Mouse (Mus musculus): Measurements from ENCODE around the gene Rin3. TPM values are rescaled to one million over a fixed set of nuclear protein-coding genes. Genes with fewer than 3 reads are reported as not detected.

Gene Rin3
- polyA plus RNA-seq, 1 experiment from 2014 or later = 4.6 TPM

- peaks cover 32% of the 10 kb centered on the region for H3K4me1 ChIP-seq (replicated peaks)
- no peaks in the 10 kb centered on the region for H3K36me3 ChIP-seq
- ATAC-seq (ENCODE audit: low read depth) = no peak
- no peak overlapping the region for H3K9ac ChIP-seq
- H3K4me2 ChIP-seq = no peak overlapping the region
- no peaks in the 10 kb centered on the region for H3K9me3 ChIP-seq
- no peak overlapping the region for H3K4me3 ChIP-seq
- H3K27me3 ChIP-seq = no peaks in the 10 kb centered on the region
- no peak overlapping the region for H3K27ac ChIP-seq (replicated peaks)
- WGBS = 83% methylated on average over 7 of the region's 7 CpGs
These were observed 9.8 kb downstream of the Rin3 start for GRCm38 (mm10) chr12:102292501-102293215.

DNA sequence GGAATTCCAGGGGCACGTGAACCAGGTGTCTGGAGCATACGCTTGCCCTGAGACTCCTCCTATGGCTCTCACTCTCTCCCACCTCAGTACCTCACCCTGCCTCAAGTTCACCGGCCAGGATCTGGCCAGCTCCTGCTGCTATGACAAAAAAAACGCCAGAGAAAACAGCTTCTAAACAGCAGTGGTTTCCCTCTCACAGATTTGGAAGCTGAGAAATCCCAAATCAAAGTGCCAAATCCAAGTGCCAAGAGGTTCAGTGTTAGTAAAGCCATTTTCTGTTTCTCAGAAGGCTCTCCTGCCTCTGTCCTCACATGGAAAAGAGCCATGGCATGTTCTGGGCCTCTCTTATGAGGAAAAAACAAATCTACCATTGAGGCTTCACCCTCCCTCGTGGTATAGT is 11.8 kb downstream of the Rin3 start:
- Histone ChIP-seq H3K36me3 (no peaks in the 10 kb centered on the region), H3K27me3 (no peaks in the 10 kb centered on the region), H3K9ac (no peak overlapping the region), H3K27ac (replicated peaks) (no peak overlapping the region), H3K9me3 (no peaks in the 10 kb centered on the region), H3K4me2 (no peak overlapping the region), H3K4me1 (replicated peaks) (peaks cover 17% of the 10 kb centered on the region; the same call in 1 of the 2 replicates), H3K4me3 (no peak overlapping the region)
- WGBS = 74% methylated on average over 5 of the region's 5 CpGs
- ATAC-seq (ENCODE audit: low read depth) = no peak

DNA sequence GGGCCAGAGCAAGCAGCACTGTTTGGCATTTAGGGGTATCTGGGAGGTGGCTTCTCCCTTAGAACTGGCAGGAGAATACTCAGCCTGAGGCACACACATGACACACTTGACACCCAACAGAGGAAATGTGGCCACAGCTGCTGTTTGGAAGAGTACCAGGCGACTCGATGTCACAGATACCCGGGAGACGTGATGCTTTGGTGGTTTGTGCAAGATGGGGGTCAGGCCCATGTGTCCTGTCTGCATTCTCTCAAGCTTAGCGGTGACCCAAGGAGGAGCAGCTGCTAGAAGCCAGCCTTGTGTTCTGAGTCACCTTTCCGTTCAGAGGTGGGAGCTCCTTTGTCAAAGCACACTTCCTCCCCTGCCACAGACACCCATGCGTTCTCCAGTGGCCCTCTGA is 12.4 kb downstream of the Rin3 start:
- Histone ChIP-seq H3K4me2 (no peak overlapping the region), H3K27me3 (no peaks in the 10 kb centered on the region), H3K36me3 (no peaks in the 10 kb centered on the region), H3K4me1 (replicated peaks) (peaks cover 17% of the 10 kb centered on the region; the same call in 1 of the 2 replicates), H3K9me3 (no peaks in the 10 kb centered on the region), H3K4me3 (no peak overlapping the region), H3K27ac (replicated peaks) (no peak overlapping the region), H3K9ac (no peak overlapping the region)
- 69% methylated on average over 7 of the region's 7 CpGs for WGBS
- ATAC-seq (ENCODE audit: low read depth) = 0 out of 2 replicates have a peak, but pooled peaks have one; percentile 21

- no peak overlapping the region for H3K4me3 ChIP-seq
- no peak overlapping the region for H3K27ac ChIP-seq (replicated peaks)
- no peaks in the 10 kb centered on the region for H3K27me3 ChIP-seq
- peaks cover 17% of the 10 kb centered on the region; the same call in 1 of the 2 replicates for H3K4me1 ChIP-seq (replicated peaks)
- no peak for ATAC-seq (ENCODE audit: low read depth)
- H3K9ac ChIP-seq = no peak overlapping the region
- no peaks in the 10 kb centered on the region for H3K9me3 ChIP-seq
- WGBS = 82% methylated on average over 8 of the region's 8 CpGs
- no peak overlapping the region for H3K4me2 ChIP-seq
- no peaks in the 10 kb centered on the region for H3K36me3 ChIP-seq
These were observed 12.8 kb downstream of the Rin3 start for GRCm38 (mm10) chr12:102295662-102296061.

GRCm38 (mm10) chr12:102296361-102296760 is 13.5 kb downstream of the Rin3 start:
- Histone ChIP-seq H3K27ac (replicated peaks) (no peak overlapping the region), H3K4me2 (no peak overlapping the region), H3K4me1 (replicated peaks) (peaks cover 17% of the 10 kb centered on the region; the same call in 1 of the 2 replicates), H3K9ac (no peak overlapping the region), H3K9me3 (no peaks in the 10 kb centered on the region), H3K27me3 (no peaks in the 10 kb centered on the region), H3K36me3 (no peaks in the 10 kb centered on the region), H3K4me3 (no peak overlapping the region)
- 79% methylated on average over 1 of the region's 1 CpGs for WGBS
- no peak for ATAC-seq (ENCODE audit: low read depth)

DNA sequence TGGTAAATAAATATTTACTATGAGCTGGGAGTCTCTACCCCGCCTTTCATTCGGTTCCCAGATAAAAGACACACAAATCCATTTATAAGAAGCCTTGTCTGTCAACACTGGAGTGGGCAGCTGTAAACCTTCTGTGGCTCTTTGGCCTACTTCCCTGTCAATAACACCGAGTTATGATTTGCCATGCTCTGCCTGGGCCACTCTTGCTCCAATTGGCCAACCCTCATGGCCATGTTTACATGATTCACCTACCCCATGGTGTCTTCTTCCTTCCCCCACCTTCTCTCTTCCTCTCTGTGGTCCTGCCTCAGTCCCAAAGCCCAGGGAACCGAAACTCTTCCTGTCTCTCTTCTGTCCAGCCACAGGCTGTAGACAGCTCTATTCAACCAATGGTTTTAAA is 14.1 kb downstream of the Rin3 start:
- Histone ChIP-seq H3K4me1 (replicated peaks) (peaks cover 13% of the 10 kb centered on the region; the same call in 1 of the 2 replicates), H3K4me2 (no peak overlapping the region), H3K9me3 (no peaks in the 10 kb centered on the region), H3K27ac (replicated peaks) (no peak overlapping the region), H3K4me3 (no peak overlapping the region), H3K36me3 (no peaks in the 10 kb centered on the region), H3K9ac (no peak overlapping the region), H3K27me3 (no peaks in the 10 kb centered on the region)
- ATAC-seq (ENCODE audit: low read depth) = no peak
- 89% methylated on average over 4 of the region's 4 CpGs for WGBS

DNA sequence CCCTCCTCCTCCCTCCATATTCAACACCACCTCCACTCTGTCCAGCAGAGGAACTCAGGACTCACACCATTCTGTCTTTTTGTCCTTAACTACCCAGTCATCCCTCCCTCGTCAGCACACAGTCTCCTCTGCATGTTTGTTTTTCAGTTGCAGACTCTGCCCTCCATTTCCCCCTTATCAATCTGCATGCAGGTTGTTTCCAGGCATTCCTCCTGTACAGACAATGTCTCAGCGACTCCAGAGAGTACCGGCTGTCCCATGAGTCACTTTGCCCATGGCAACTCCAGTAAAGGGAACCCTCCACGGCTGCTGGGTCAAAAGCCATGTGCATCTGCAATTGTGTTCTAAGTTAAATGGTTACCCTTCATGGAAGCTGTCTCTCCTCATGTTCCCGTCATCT is 16.4 kb downstream of the Rin3 start:
- 59% methylated on average over 5 of the region's 5 CpGs for WGBS
- Histone ChIP-seq H3K27me3 (no peaks in the 10 kb centered on the region), H3K9ac (no peak overlapping the region), H3K4me2 (no peak overlapping the region), H3K4me3 (no peak overlapping the region), H3K4me1 (replicated peaks) (peaks cover 26% of the 10 kb centered on the region), H3K9me3 (no peaks in the 10 kb centered on the region), H3K27ac (replicated peaks) (no peak overlapping the region), H3K36me3 (no peaks in the 10 kb centered on the region)
- no peak for ATAC-seq (ENCODE audit: low read depth)

GRCm38 (mm10) chr12:102301585-102301984 is 18.7 kb downstream of the Rin3 start:
- H3K4me1 ChIP-seq (replicated peaks) = peaks cover 37% of the 10 kb centered on the region
- no peak for ATAC-seq (ENCODE audit: low read depth)
- H3K9ac ChIP-seq = no peak overlapping the region
- no peak overlapping the region for H3K4me2 ChIP-seq
- H3K27ac ChIP-seq (replicated peaks) = no peak overlapping the region
- H3K27me3 ChIP-seq = no peaks in the 10 kb centered on the region
- no peaks in the 10 kb centered on the region for H3K9me3 ChIP-seq
- WGBS = 81% methylated on average over 1 of the region's 1 CpGs
- H3K36me3 ChIP-seq = no peaks in the 10 kb centered on the region
- H3K4me3 ChIP-seq = no peak overlapping the region

GRCm38 (mm10) chr12:102302322-102302721 is 19.5 kb downstream of the Rin3 start:
- H3K27ac ChIP-seq (replicated peaks) = no peak overlapping the region
- no peaks in the 10 kb centered on the region for H3K36me3 ChIP-seq
- no peak overlapping the region for H3K4me2 ChIP-seq
- H3K4me1 ChIP-seq (replicated peaks) = peaks cover 37% of the 10 kb centered on the region
- H3K4me3 ChIP-seq = no peak overlapping the region
- no peak overlapping the region for H3K9ac ChIP-seq
- H3K9me3 ChIP-seq = no peaks in the 10 kb centered on the region
- WGBS = 79% methylated on average over 9 of the region's 9 CpGs
- ATAC-seq (ENCODE audit: low read depth) = no peak
- H3K27me3 ChIP-seq = no peaks in the 10 kb centered on the region

DNA sequence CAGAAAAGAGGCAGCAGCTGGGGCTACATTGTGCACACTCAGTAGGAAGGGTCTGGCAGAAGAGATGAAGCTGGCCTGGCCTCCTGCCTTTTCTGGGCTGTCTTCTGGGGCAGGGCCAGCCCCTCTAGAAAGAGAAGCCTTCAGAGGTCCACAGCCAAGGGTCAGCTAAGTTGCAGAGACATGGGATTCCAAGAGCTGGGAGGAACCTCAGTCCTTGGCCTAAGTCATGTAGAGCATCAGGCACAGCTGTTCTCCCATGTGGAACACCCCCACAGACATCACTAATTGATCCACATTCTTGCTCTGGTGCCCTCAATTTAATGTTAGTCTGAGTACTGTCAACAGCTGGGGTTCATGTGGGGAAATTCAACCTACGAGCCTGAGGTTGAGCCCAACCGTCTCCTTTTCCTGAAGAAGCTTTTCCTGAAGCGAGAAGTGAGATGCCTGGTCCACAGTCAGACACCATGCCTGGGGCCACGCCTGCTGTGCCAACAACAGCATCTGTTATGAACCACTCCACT is 20.0 kb downstream of the Rin3 start:
- no peak overlapping the region for H3K4me2 ChIP-seq
- H3K36me3 ChIP-seq = no peaks in the 10 kb centered on the region
- no peak overlapping the region for H3K9ac ChIP-seq
- no peak for ATAC-seq (ENCODE audit: low read depth)
- no peaks in the 10 kb centered on the region for H3K9me3 ChIP-seq
- no peak overlapping the region for H3K27ac ChIP-seq (replicated peaks)
- H3K27me3 ChIP-seq = no peaks in the 10 kb centered on the region
- no peak overlapping the region for H3K4me3 ChIP-seq
- peaks cover 42% of the 10 kb centered on the region for H3K4me1 ChIP-seq (replicated peaks)
- 77% methylated on average over 4 of the region's 4 CpGs for WGBS

GRCm38 (mm10) chr12:102303867-102304266 is 21.0 kb downstream of the Rin3 start:
- peaks cover 52% of the 10 kb centered on the region for H3K4me1 ChIP-seq (replicated peaks)
- H3K4me3 ChIP-seq = no peak overlapping the region
- H3K27me3 ChIP-seq = no peaks in the 10 kb centered on the region
- no peak for ATAC-seq (ENCODE audit: low read depth)
- no peaks in the 10 kb centered on the region for H3K9me3 ChIP-seq
- H3K27ac ChIP-seq (replicated peaks) = 0 out of 2 replicates have a peak overlapping the region, but pooled peaks have one; percentile 18
- 33% methylated on average over 7 of the region's 7 CpGs for WGBS
- no peak overlapping the region for H3K4me2 ChIP-seq
- H3K9ac ChIP-seq = no peak overlapping the region
- no peaks in the 10 kb centered on the region for H3K36me3 ChIP-seq

DNA sequence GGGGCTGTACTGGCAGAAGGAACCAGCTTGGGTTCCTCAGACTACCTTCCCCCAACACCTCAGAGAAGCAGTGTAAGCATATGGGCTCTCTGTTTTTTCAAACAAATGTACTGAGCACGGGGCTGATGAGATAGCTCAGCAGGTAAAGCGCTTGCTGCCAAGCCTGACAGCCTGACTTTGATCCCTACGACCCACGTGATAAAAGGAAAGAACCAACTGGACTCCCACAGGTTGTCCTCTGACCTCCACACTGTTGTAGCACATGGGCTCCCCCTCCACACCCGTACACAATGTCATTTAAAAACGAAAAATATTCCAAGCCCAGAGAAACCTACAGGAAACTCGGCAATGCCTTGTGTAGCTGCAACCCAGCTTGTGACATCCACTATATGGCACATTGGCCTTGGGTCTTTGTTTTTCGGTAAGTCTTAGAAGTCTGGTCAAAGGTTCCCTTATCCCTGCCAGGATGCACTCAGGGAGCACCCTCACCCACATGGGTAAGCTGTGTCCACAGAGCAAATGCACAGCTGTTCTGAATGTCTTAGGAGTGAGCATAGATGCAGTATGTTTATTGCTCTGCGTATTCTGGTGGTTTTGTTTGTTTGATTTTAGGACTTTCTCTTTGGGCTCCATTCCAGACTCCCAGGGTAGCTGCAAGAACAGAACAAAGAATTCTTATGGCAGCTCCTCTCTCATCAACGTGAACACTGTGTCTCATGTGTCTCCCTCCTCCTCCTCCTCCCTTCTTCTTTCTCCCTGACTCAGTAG is 22.4 kb downstream of the Rin3 start:
- H3K4me2 ChIP-seq = no peak overlapping the region
- H3K9me3 ChIP-seq = no peaks in the 10 kb centered on the region
- H3K4me1 ChIP-seq (replicated peaks) = peaks cover 55% of the 10 kb centered on the region
- 51% methylated on average over 10 of the region's 10 CpGs for WGBS
- H3K36me3 ChIP-seq = no peaks in the 10 kb centered on the region
- no peak overlapping the region; the same call in 1 of the 2 replicates for H3K27ac ChIP-seq (replicated peaks)
- H3K4me3 ChIP-seq = no peak overlapping the region
- no peak overlapping the region for H3K9ac ChIP-seq
- no peaks in the 10 kb centered on the region for H3K27me3 ChIP-seq
- no peak for ATAC-seq (ENCODE audit: low read depth)
